Mouse (Mus musculus): Measurements from ENCODE around the gene Vps37b. TPM values are rescaled to one million over a fixed set of nuclear protein-coding genes. Genes with fewer than 3 reads are reported as not detected.

The Vps37b gene
- polyA plus RNA-seq, 1 experiment: 12.6 TPM

GRCm38 (mm10) chr5:124034471-124034870 is 2.4 kb upstream of the Vps37b start:
- Histone ChIP-seq H3K4me1 (ENCODE audit: control insufficient read depth, insufficient read depth, low read length) (peaks cover 4% of the 10 kb centered on the region), H3K27ac (ENCODE audit: insufficient read depth, low read length) (no peak overlapping the region), H3K4me3 (ENCODE audit: insufficient read depth, low read length) (no peak overlapping the region)
- TF ChIP-seq CTCF (IDR thresholded peaks at IDR 0.05; ENCODE audit: borderline replicate concordance, insufficient read depth, low read length) (no peak), POLR2A (IDR thresholded peaks at IDR 0.05; ENCODE audit: low read depth, low read length) (no peak)

GRCm38 (mm10) chr5:124031068-124031955 is 758 bp downstream of the Vps37b start:
- peaks cover 14% of the 10 kb centered on the region for H3K4me1 ChIP-seq (ENCODE audit: control insufficient read depth, insufficient read depth, low read length)
- H3K4me3 ChIP-seq (ENCODE audit: insufficient read depth, low read length): peak overlapping the region; percentile 79

GRCm38 (mm10) chr5:124030386-124031067 is 1.5 kb downstream of the Vps37b start:
- peaks cover 14% of the 10 kb centered on the region for H3K4me1 ChIP-seq (ENCODE audit: control insufficient read depth, insufficient read depth, low read length)
- H3K4me3 ChIP-seq (ENCODE audit: insufficient read depth, low read length): peak overlapping the region; percentile 79
- peak overlapping the region; percentile 29 for H3K27ac ChIP-seq (ENCODE audit: insufficient read depth, low read length)
- TF ChIP-seq CTCF (IDR thresholded peaks at IDR 0.05; ENCODE audit: borderline replicate concordance, insufficient read depth, low read length) (no peak), POLR2A (IDR thresholded peaks at IDR 0.05; ENCODE audit: low read depth, low read length) (no peak)

More at GRCm38 (mm10) chr5:124031068-124031955, 758 bp downstream of the Vps37b start:
- H3K27ac ChIP-seq (ENCODE audit: insufficient read depth, low read length): peak overlapping the region; percentile 29
- no peak for TF ChIP-seq POLR2A (IDR thresholded peaks at IDR 0.05; ENCODE audit: low read depth, low read length)
- TF ChIP-seq CTCF (IDR thresholded peaks at IDR 0.05; ENCODE audit: borderline replicate concordance, insufficient read depth, low read length): no peak

- Histone ChIP-seq H3K27ac (ENCODE audit: insufficient read depth, low read length) (no peak overlapping the region), H3K4me1 (ENCODE audit: control insufficient read depth, insufficient read depth, low read length) (peaks cover 14% of the 10 kb centered on the region), H3K4me3 (ENCODE audit: insufficient read depth, low read length) (no peak overlapping the region)
- TF ChIP-seq CTCF (IDR thresholded peaks at IDR 0.05; ENCODE audit: borderline replicate concordance, insufficient read depth, low read length) (no peak), POLR2A (IDR thresholded peaks at IDR 0.05; ENCODE audit: low read depth, low read length) (no peak)
Measured at GRCm38 (mm10) chr5:124029220-124030035, 2.6 kb downstream of the Vps37b start.

- peaks cover 14% of the 10 kb centered on the region for H3K4me1 ChIP-seq (ENCODE audit: control insufficient read depth, insufficient read depth, low read length)
- TF ChIP-seq POLR2A (IDR thresholded peaks at IDR 0.05; ENCODE audit: low read depth, low read length) (no peak), CTCF (IDR thresholded peaks at IDR 0.05; ENCODE audit: borderline replicate concordance, insufficient read depth, low read length) (no peak)
- no peak overlapping the region for H3K27ac ChIP-seq (ENCODE audit: insufficient read depth, low read length)
- H3K4me3 ChIP-seq (ENCODE audit: insufficient read depth, low read length): no peak overlapping the region
Measured at GRCm38 (mm10) chr5:124028680-124029079, 3.4 kb downstream of the Vps37b start.

- Histone ChIP-seq H3K4me3 (ENCODE audit: insufficient read depth, low read length) (no peak overlapping the region), H3K4me1 (ENCODE audit: control insufficient read depth, insufficient read depth, low read length) (peaks cover 14% of the 10 kb centered on the region), H3K27ac (ENCODE audit: insufficient read depth, low read length) (0 out of 2 replicates have a peak overlapping the region, but pooled peaks have one; percentile 20)
- no peak for TF ChIP-seq POLR2A (IDR thresholded peaks at IDR 0.05; ENCODE audit: low read depth, low read length)
- no peak for TF ChIP-seq CTCF (IDR thresholded peaks at IDR 0.05; ENCODE audit: borderline replicate concordance, insufficient read depth, low read length)
Measured at GRCm38 (mm10) chr5:124027702-124028470, 4.2 kb downstream of the Vps37b start.

- Histone ChIP-seq H3K4me1 (ENCODE audit: control insufficient read depth, insufficient read depth, low read length) (peaks cover 14% of the 10 kb centered on the region), H3K4me3 (ENCODE audit: insufficient read depth, low read length) (no peak overlapping the region), H3K27ac (ENCODE audit: insufficient read depth, low read length) (no peak overlapping the region)
- TF ChIP-seq POLR2A (IDR thresholded peaks at IDR 0.05; ENCODE audit: low read depth, low read length): no peak
- TF ChIP-seq CTCF (IDR thresholded peaks at IDR 0.05; ENCODE audit: borderline replicate concordance, insufficient read depth, low read length): no peak
Measured at GRCm38 (mm10) chr5:124026568-124026967, 5.5 kb downstream of the Vps37b start.

GRCm38 (mm10) chr5:124025587-124026441 is 6.3 kb downstream of the Vps37b start:
- no peak overlapping the region for H3K4me3 ChIP-seq (ENCODE audit: insufficient read depth, low read length)
- no peak for TF ChIP-seq CTCF (IDR thresholded peaks at IDR 0.05; ENCODE audit: borderline replicate concordance, insufficient read depth, low read length)
- no peak for TF ChIP-seq POLR2A (IDR thresholded peaks at IDR 0.05; ENCODE audit: low read depth, low read length)
- H3K27ac ChIP-seq (ENCODE audit: insufficient read depth, low read length): no peak overlapping the region
- peaks cover 14% of the 10 kb centered on the region for H3K4me1 ChIP-seq (ENCODE audit: control insufficient read depth, insufficient read depth, low read length)

Data from embryonic fibroblast, embryonic 13.5 days (primary cell).